Mouse (Mus musculus) heart, embryonic 16.5 days (tissue): Measurements from ENCODE around the gene Ggta1. TPM values are rescaled to one million over a fixed set of nuclear protein-coding genes. Genes with fewer than 3 reads are reported as not detected.

Experiments used
- polyA plus RNA-seq: library from polyadenylated mRNA; unstranded; fragments of >200 nt; fragmentation: Nextera tagmentation; extraction: Ambion mirVana; gene quantifications from 2 replicates; pipeline ENCODE4 v1.2.1, GENCODE M21; 2015

Gene Ggta1
- polyA plus RNA-seq, 1 experiment from 2014 or later = 30.9 TPM

Other genes with a start within 250 kb of the Ggta1 start
- 348 and 376 TPM in 2 replicates for gene Gsn, start 206.9 kb downstream of the Ggta1 start, polyA plus RNA-seq
- 61.1 and 64.2 TPM in 2 replicates for gene Stom, start 126.3 kb downstream of the Ggta1 start, polyA plus RNA-seq
- gene 4930568D16Rik, start 95.5 kb downstream of the Ggta1 start, polyA plus RNA-seq = not detected in 2 replicates
- not detected in 2 replicates for gene 4930402F06Rik, start 66.1 kb downstream of the Ggta1 start, polyA plus RNA-seq
- 27.1 and 32.9 TPM in 2 replicates for gene Dab2ip, start 95.0 kb upstream of the Ggta1 start, polyA plus RNA-seq